Mouse (Mus musculus) hindbrain, postnatal 0 days (tissue): ENCODE results near the gene Rnf5. TPM values are rescaled to one million over a fixed set of nuclear protein-coding genes. Genes with fewer than 3 reads are reported as not detected.

ENCODE experiments used
- ATAC-seq: fragments of 200-750 bp; cut with Nextera tagmentation; 2 replicates; pipeline ENCODE4 v1.8.0; 2017; ENCODE audit warnings: mild to moderate bottlenecking, moderate TSS enrichment, moderate library complexity
- DNase-seq: peaks from one replicate; pipeline ENCODE4 v3.0.0-alpha.2; 2015; ENCODE audit warnings: low spot score
- H3K27ac ChIP-seq: fragments of 300-500 bp; sonication (generic); 2 replicates; pipeline ENCODE4 v1.5.1; 2014; ENCODE audit warnings: mild to moderate bottlenecking
- H3K27me3 ChIP-seq: fragments of 300-500 bp; sonication (generic); 2 replicates; pipeline ENCODE4 v1.6.1; 2014; ENCODE audit warnings: low read length, mixed read lengths; ENCODE audit not compliant: insufficient read depth
- H3K36me3 ChIP-seq: fragments of 300-500 bp; sonication (generic); 2 replicates; pipeline ENCODE4 v1.6.1; 2014; ENCODE audit warnings: low read length, mixed read lengths; ENCODE audit not compliant: insufficient read depth
- H3K4me1 ChIP-seq: fragments of 300-500 bp; sonication (generic); 2 replicates; pipeline ENCODE4 v1.6.1; 2014; ENCODE audit warnings: antibody characterized with exemption, low read length, mixed read lengths; ENCODE audit not compliant: insufficient read depth
- H3K4me2 ChIP-seq: fragments of 300-500 bp; sonication (generic); 2 replicates; pipeline ENCODE4 v1.6.1; 2014; ENCODE audit warnings: low read depth, mild to moderate bottlenecking, low read length, moderate library complexity, mixed read lengths
- H3K4me3 ChIP-seq: fragments of 300-500 bp; sonication (generic); 2 replicates; pipeline ENCODE4 v1.5.1; 2014; ENCODE audit warnings: low read length
- H3K9ac ChIP-seq: fragments of 300-500 bp; sonication (generic); replicated peaks from 2 replicates; pipeline ENCODE4 v1.6.1; 2014; ENCODE audit warnings: mild to moderate bottlenecking, low read length, moderate library complexity, mixed read lengths
- H3K9me3 ChIP-seq: fragments of 300-500 bp; sonication (generic); 2 replicates; pipeline ENCODE4 v1.6.1; 2016; ENCODE audit warnings: low read length, mixed read lengths
- CTCF ChIP-seq: IDR thresholded peaks from 2 replicates; pipeline ENCODE4 v1.5.1; 2016; ENCODE audit warnings: antibody characterized with exemption, control low read depth, low read depth
- WGBS: fragments of 180-500 bp; shearing (Covaris S2); extraction: QIAGEN DNeasy Blood & Tissue Kit; methylation state at CpG from one replicate; pipeline ENCODE4 v1.1.7; 2014; 5-methylcytosine and 5-hydroxymethylcytosine counted together
- polyA plus RNA-seq: library from polyadenylated mRNA; unstranded; fragments of >200 nt; fragmentation: Nextera tagmentation; extraction: Ambion mirVana; gene quantifications from 2 replicates; pipeline ENCODE4 v1.2.1, GENCODE M21; 2015
- total RNA-seq: library from RNA; depleted of rRNA; stranded (reverse); fragments of >200 nt; gene quantifications from 2 replicates; pipeline ENCODE4 v1.2.3, GENCODE M21; 2014

The Rnf5 gene
- total and polyA plus RNA-seq, 2 experiments from 2014 or later, result 61.9 to 223 TPM

DNA sequence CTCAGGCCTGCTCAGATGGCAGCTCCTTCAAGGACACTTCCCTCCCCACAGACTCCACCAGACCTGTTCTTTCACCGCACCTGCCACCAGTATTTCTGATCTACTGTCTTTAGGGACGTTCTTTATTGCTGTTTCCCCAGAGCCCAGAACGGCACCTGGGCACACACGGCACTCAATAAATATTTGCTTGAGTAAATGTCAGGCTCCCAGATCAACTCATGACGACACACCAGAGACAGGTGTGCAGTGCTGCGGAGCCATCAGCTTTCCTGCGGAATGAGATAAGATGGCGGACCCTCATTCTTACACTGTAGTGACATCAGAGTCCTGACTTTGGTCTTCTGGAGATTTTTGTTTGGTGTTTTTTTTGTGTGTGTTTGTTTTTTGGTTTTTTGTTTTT, 17.5 kb upstream of the Rnf5 start:
- Histone ChIP-seq H3K9me3 (no peaks in the 10 kb centered on the region), H3K4me2 (no peak overlapping the region), H3K27ac (no peak overlapping the region), H3K27me3 (no peaks in the 10 kb centered on the region), H3K9ac (no peak overlapping the region), H3K36me3 (peaks cover 15% of the 10 kb centered on the region; the same call in 1 of the 2 replicates), H3K4me3 (no peak overlapping the region), H3K4me1 (no peaks in the 10 kb centered on the region)
- no peak for ATAC-seq
- peak; percentile 1 for DNase-seq
- WGBS, result 92% methylated on average over 8 of the region's 8 CpGs
- no peak for TF ChIP-seq CTCF

DNA sequence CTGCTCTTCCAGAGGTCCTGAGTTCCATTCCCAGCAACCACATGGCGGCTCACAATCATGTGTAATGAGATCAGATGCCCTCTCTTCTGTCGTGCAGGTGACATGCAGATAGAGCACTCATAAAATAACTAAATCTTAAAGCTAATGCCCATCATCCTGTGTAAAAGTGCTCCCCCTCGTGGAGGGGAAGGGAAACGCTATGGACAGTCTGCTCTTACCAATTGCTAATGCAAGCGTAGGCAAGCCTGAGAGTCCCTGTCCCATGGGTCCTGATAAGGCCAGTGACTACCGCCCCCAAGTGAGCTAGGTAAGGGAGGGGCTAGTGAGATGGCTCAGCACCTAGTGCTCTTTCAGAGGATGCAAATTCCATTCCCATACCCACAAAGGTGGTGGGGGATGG, 15.5 kb upstream of the Rnf5 start:
- no peak overlapping the region for H3K9ac ChIP-seq
- no peak for ATAC-seq
- peaks cover 21% of the 10 kb centered on the region; the same call in 1 of the 2 replicates for H3K36me3 ChIP-seq
- TF ChIP-seq CTCF, result peak; percentile 78
- no peaks in the 10 kb centered on the region for H3K4me1 ChIP-seq
- WGBS, result 20% methylated on average over 6 of the region's 6 CpGs
- no peak overlapping the region for H3K4me3 ChIP-seq
- peak; percentile 64 for DNase-seq
- H3K27ac ChIP-seq, result no peak overlapping the region
- H3K9me3 ChIP-seq, result no peaks in the 10 kb centered on the region
- no peak overlapping the region for H3K4me2 ChIP-seq
- H3K27me3 ChIP-seq, result no peaks in the 10 kb centered on the region

- Histone ChIP-seq H3K4me1 (no peaks in the 10 kb centered on the region), H3K9me3 (no peaks in the 10 kb centered on the region), H3K27ac (no peak within 1 kb of the TSS; the same call in 1 of the 2 replicates), H3K4me3 (no peak within 1 kb of the TSS), H3K36me3 (peaks cover 40% of the 10 kb centered on the region), H3K9ac (no peak within 1 kb of the TSS), H3K4me2 (no peak within 1 kb of the TSS), H3K27me3 (no peaks in the 10 kb centered on the region)
- 52% methylated on average over 6 of the region's 6 CpGs for WGBS
- DNase-seq (peak; percentile 0), ATAC-seq (no peak)
- TF ChIP-seq CTCF, result no peak
These were observed 12.4 kb upstream of the Rnf5 start, which contains the start of gene Egfl8 for GRCm38 (mm10) chr17:34615871-34616270. Egfl8 (minus strand) TSS chr17:34615971.

- H3K27ac ChIP-seq, result no peak overlapping the region
- no peak overlapping the region for H3K9ac ChIP-seq
- ATAC-seq (no peak), DNase-seq (peak; percentile 1)
- H3K4me3 ChIP-seq, result no peak overlapping the region
- H3K4me1 ChIP-seq, result no peaks in the 10 kb centered on the region
- peaks cover 40% of the 10 kb centered on the region for H3K36me3 ChIP-seq
- 93% methylated on average over 10 of the region's 10 CpGs for WGBS
- no peaks in the 10 kb centered on the region for H3K27me3 ChIP-seq
- H3K4me2 ChIP-seq, result no peak overlapping the region
- TF ChIP-seq CTCF, result no peak
- H3K9me3 ChIP-seq, result no peaks in the 10 kb centered on the region
These were observed 10.3 kb upstream of the Rnf5 start for GRCm38 (mm10) chr17:34613830-34614229.

GRCm38 (mm10) chr17:34613054-34613645, 9.7 kb upstream of the Rnf5 start:
- no peaks in the 10 kb centered on the region for H3K27me3 ChIP-seq
- WGBS, result 85% methylated on average over 11 of the region's 11 CpGs
- peak; percentile 1 for DNase-seq
- TF ChIP-seq CTCF, result no peak
- H3K4me1 ChIP-seq, result no peaks in the 10 kb centered on the region
- H3K9me3 ChIP-seq, result no peaks in the 10 kb centered on the region
- no peak overlapping the region for H3K9ac ChIP-seq
- no peak overlapping the region for H3K4me3 ChIP-seq
- no peak overlapping the region for H3K27ac ChIP-seq
- peaks cover 40% of the 10 kb centered on the region for H3K36me3 ChIP-seq
- ATAC-seq, result no peak
- no peak overlapping the region for H3K4me2 ChIP-seq

DNA sequence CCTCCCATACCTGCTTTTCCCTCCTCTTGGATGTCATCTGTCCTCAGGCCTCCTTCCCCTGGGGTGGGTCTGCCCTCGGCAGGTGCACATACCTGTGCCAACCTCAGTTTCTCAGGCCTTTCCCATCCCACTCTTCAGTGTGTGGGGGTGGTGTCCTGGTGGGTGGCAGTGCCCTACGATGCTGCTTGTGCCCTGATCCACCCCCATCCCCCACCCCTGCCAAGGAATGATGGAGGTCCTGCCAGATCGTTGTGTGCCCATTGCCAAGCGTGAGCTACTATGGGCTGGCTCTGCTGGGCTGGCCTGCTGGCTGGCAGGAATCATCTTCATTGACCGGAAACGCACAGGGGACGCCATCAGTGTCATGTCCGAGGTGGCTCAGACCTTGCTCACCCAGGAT, 7.6 kb upstream of the Rnf5 start:
- H3K9me3 ChIP-seq, result no peaks in the 10 kb centered on the region
- DNase-seq (no peak), ATAC-seq (no peak)
- 90% methylated on average over 8 of the region's 8 CpGs for WGBS
- TF ChIP-seq CTCF, result no peak
- no peaks in the 10 kb centered on the region for H3K27me3 ChIP-seq
- peaks cover 33% of the 10 kb centered on the region for H3K36me3 ChIP-seq
- H3K9ac ChIP-seq, result no peak overlapping the region
- no peak overlapping the region for H3K4me2 ChIP-seq
- no peak overlapping the region for H3K27ac ChIP-seq
- peaks cover 7% of the 10 kb centered on the region; the same call in 1 of the 2 replicates for H3K4me1 ChIP-seq
- H3K4me3 ChIP-seq, result no peak overlapping the region

- H3K4me2 ChIP-seq, result no peak overlapping the region
- 0 out of 2 replicates have a peak overlapping the region, but pooled peaks have one; percentile 6 for H3K9ac ChIP-seq
- ATAC-seq (no peak), DNase-seq (no peak)
- H3K27ac ChIP-seq, result no peak overlapping the region
- no peaks in the 10 kb centered on the region for H3K27me3 ChIP-seq
- no peaks in the 10 kb centered on the region for H3K9me3 ChIP-seq
- peaks cover 24% of the 10 kb centered on the region for H3K36me3 ChIP-seq
- TF ChIP-seq CTCF, result no peak
- peaks cover 17% of the 10 kb centered on the region for H3K4me1 ChIP-seq
- 74% methylated on average over 7 of the region's 7 CpGs for WGBS
- H3K4me3 ChIP-seq, result no peak overlapping the region
These were observed 4.5 kb upstream of the Rnf5 start for GRCm38 (mm10) chr17:34607997-34608396.
